Mouse (Mus musculus) midbrain, embryonic 11.5 days (tissue): ENCODE data around the gene Lsamp. TPM values are rescaled to one million over a fixed set of nuclear protein-coding genes. Genes with fewer than 3 reads are reported as not detected.

Source experiments
- ATAC-seq: fragments of 200-750 bp; cut with Nextera tagmentation; 2 replicates; pipeline ENCODE4 v1.8.0; 2017; ENCODE audit warnings: moderate TSS enrichment, moderate library complexity; ENCODE audit not compliant: low FRiP score
- DNase-seq: peaks from one replicate; pipeline ENCODE4 v3.0.0; 2015; ENCODE audit warnings: low spot score; ENCODE audit errors: missing footprints
- H3K27ac ChIP-seq: fragments of 300-500 bp; sonication (generic); 2 replicates; pipeline ENCODE4 v1.5.1; 2014; ENCODE audit warnings: low read depth, low read length
- H3K27me3 ChIP-seq: fragments of 300-500 bp; sonication (generic); 2 replicates; pipeline ENCODE4 v1.6.1; 2014; ENCODE audit warnings: mild to moderate bottlenecking, low read length, moderate library complexity, mixed read lengths; ENCODE audit not compliant: control insufficient read depth, insufficient read depth
- H3K36me3 ChIP-seq: fragments of 300-500 bp; sonication (generic); 2 replicates; pipeline ENCODE4 v1.6.1; 2014; ENCODE audit warnings: mild to moderate bottlenecking, low read length, moderate library complexity, mixed read lengths; ENCODE audit not compliant: control insufficient read depth, insufficient read depth
- H3K4me1 ChIP-seq: fragments of 300-500 bp; sonication (generic); 2 replicates; pipeline ENCODE4 v1.6.1; 2014; ENCODE audit warnings: low read length; ENCODE audit not compliant: control insufficient read depth, insufficient read depth
- H3K4me2 ChIP-seq: fragments of 300-500 bp; sonication (generic); 2 replicates; pipeline ENCODE4 v1.6.1; 2014; ENCODE audit warnings: mild to moderate bottlenecking, moderate library complexity
- H3K4me3 ChIP-seq: fragments of 300-500 bp; sonication (generic); 2 replicates; pipeline ENCODE4 v1.5.1; 2014; ENCODE audit warnings: low read depth, low read length
- H3K9ac ChIP-seq: fragments of 300-500 bp; sonication (generic); 2 replicates; pipeline ENCODE4 v1.6.1; 2014; ENCODE audit warnings: low read length
- H3K9me3 ChIP-seq: fragments of 300-500 bp; sonication (generic); 2 replicates; pipeline ENCODE4 v1.6.1; 2016; ENCODE audit warnings: low read length; ENCODE audit not compliant: control insufficient read depth
- WGBS: fragments of 180-500 bp; shearing (Covaris S2); extraction: QIAGEN DNeasy Blood & Tissue Kit; methylation state at CpG from one replicate; pipeline ENCODE4 v1.1.7; 2014; 5-methylcytosine and 5-hydroxymethylcytosine counted together
- polyA plus RNA-seq: library from polyadenylated mRNA; unstranded; fragments of >200 nt; fragmentation: Nextera tagmentation; extraction: Ambion mirVana; gene quantifications from 2 replicates; pipeline ENCODE4 v1.2.1, GENCODE M21; 2014

Lsamp gene
- polyA plus RNA-seq, 1 experiment from 2014 or later = 13.0 TPM

DNA sequence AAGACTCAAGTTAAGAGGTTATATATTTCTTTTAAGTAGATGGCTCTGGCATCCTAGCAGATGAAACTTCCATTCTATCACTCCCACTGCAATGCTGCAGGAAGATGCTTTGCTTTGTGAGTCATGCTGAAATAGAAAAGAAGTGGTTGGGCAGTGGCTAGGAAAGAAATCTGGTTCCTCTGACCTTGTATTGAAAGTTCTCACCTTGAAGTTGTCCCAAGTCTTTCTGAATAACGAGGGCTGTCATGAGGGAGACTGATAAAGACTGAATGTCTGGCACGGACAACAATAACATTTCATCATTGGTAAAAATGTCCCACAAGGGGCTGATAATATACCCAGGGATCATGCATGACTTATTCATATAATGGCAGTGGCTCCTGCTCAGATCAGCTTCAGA lies 1483.2 kb downstream of the Lsamp start:
- Histone ChIP-seq H3K4me1 (no peaks in the 10 kb centered on the region), H3K36me3 (no peaks in the 10 kb centered on the region), H3K27me3 (no peaks in the 10 kb centered on the region), H3K9ac (no peak overlapping the region), H3K4me2 (no peak overlapping the region), H3K9me3 (no peaks in the 10 kb centered on the region), H3K27ac (no peak overlapping the region), H3K4me3 (no peak overlapping the region)
- no peak for ATAC-seq
- no peak for DNase-seq
- 90% methylated on average over 2 of the region's 2 CpGs for WGBS

DNA sequence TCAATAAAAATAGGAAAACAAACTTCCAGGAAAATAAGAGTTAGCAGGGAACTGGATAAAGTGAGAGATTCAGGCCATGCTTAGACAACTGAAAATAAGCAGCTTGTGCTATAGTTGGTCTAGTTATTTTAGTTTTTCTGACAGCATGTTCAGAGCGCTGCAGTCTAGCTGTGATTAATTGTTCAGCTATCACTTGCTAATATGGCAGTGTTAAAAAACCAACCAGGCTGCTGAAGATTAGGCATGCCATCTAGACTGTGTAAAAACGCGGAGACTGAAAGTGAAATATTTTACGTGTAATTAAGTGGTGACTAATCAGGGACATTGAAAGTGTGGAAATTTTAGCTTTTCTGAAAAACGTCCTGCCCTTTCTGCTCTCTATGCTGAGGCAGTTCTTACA lies 1494.5 kb downstream of the Lsamp start:
- no peak overlapping the region for H3K4me2 ChIP-seq
- no peaks in the 10 kb centered on the region for H3K4me1 ChIP-seq
- ATAC-seq = no peak
- H3K27me3 ChIP-seq = no peaks in the 10 kb centered on the region
- DNase-seq = no peak
- no peak overlapping the region for H3K27ac ChIP-seq
- H3K4me3 ChIP-seq = no peak overlapping the region
- H3K9me3 ChIP-seq = no peaks in the 10 kb centered on the region
- H3K9ac ChIP-seq = no peak overlapping the region
- no peaks in the 10 kb centered on the region for H3K36me3 ChIP-seq
- 90% methylated on average over 5 of the region's 5 CpGs for whole genome bisulfite sequencing

DNA sequence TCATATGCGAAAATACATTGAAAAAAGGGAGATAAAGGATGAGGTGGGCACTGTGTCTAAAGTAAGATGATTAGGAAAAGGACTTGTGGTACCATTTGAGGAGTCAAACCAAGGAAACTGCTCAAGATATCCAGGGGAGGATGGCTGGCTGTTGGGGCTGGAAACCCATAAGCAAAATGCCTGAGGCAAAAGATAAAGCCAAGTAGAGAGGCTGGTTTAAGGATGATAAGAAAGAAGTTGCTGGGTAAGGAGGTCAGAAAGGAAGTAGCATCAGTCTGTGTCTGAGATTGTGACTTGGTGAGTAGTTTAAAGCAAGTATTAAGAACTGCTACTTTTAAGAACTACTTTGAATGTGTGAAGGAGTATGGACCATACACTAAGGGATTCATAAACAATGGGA lies 1497.7 kb downstream of the Lsamp start:
- ATAC-seq = no peak
- Histone ChIP-seq H3K27me3 (no peaks in the 10 kb centered on the region), H3K4me3 (no peak overlapping the region), H3K27ac (no peak overlapping the region), H3K9me3 (no peaks in the 10 kb centered on the region), H3K9ac (no peak overlapping the region), H3K4me1 (no peaks in the 10 kb centered on the region), H3K36me3 (no peaks in the 10 kb centered on the region), H3K4me2 (no peak overlapping the region)
- WGBS = 85% methylated on average over 1 of the region's 1 CpGs
- no peak for DNase-seq

DNA sequence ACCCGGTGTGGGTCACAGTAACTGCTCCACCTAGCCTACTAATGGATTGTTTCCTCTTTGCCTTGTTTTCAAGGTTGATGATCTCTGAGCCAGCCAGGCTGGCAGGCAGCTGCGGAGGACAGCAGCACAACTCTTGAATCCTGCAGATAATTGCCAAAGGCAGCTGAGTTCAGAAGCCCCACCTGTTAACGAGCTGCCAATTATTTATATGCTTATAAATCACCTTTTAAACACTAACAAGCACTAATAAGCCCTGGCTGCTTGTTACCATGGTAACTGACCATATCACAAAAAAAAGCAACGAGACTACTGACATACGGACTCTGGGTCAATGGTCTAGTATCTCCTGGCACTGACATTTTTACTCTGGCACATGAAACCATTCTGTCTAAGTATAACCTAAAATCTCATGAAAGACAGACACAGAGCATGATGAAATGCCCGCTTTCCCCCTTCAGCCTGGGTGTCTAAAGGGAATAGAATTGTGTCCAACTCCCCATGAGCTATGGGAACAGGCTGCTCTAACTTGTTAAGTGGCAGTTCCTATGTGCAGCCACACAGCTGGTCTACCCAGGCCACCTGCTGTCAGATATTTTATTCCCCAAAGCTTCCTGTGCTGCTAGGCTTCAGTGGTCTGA lies 1526.9 kb downstream of the Lsamp start:
- Histone ChIP-seq H3K4me1 (no peaks in the 10 kb centered on the region), H3K9me3 (no peaks in the 10 kb centered on the region), H3K4me2 (no peak overlapping the region), H3K4me3 (no peak overlapping the region), H3K27ac (no peak overlapping the region), H3K36me3 (no peaks in the 10 kb centered on the region), H3K9ac (no peak overlapping the region), H3K27me3 (no peaks in the 10 kb centered on the region)
- DNase-seq = peak; percentile 72
- peak; percentile 42; the same call in 1 of the 2 replicates for ATAC-seq
- WGBS = 74% methylated on average over 6 of the region's 6 CpGs

DNA sequence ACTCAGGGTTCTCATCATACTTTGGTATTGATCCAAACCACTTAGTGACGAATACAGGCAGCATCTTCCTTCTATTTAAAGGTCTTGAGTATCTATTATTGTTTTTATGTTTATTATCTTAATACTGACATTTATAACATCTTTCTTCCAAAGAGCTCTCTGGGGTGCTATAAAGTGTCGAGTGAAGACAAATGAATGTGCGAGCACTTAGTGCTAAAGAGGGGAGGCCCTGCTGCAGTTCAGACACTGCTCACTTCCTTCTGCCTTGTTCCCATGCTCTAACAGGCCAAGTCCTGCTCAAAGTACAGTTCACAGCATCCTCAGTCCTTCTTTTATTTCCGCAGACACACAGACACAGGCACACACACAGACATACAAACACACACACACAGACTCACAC lies 1537.4 kb downstream of the Lsamp start:
- DNase-seq (no peak), ATAC-seq (no peak)
- H3K9me3 ChIP-seq = no peaks in the 10 kb centered on the region
- no peaks in the 10 kb centered on the region for H3K4me1 ChIP-seq
- WGBS = 74% methylated on average over 4 of the region's 4 CpGs
- no peak overlapping the region for H3K27ac ChIP-seq
- H3K27me3 ChIP-seq = no peaks in the 10 kb centered on the region
- no peak overlapping the region for H3K4me3 ChIP-seq
- no peak overlapping the region for H3K9ac ChIP-seq
- H3K36me3 ChIP-seq = no peaks in the 10 kb centered on the region
- no peak overlapping the region for H3K4me2 ChIP-seq

DNA sequence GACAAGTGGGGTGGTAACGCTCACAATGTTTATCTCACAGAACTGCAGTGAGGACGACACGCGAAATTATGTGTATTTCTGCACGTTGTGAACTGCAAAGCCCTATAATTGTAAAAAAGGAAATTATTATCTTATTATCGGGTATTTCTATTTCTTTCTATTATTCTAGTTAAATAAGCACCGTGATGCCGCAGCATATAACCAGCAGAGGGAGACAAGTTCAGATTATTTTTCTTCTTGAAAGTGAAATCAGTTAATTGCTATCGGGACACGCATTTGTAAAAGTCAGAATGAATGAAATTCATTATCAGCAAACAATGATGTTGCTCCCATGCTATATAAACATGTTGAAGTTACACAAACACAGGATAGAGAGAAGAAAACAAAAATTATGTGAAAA lies 1540.1 kb downstream of the Lsamp start:
- DNase-seq (no peak), ATAC-seq (no peak)
- 72% methylated on average over 10 of the region's 10 CpGs for WGBS

DNA sequence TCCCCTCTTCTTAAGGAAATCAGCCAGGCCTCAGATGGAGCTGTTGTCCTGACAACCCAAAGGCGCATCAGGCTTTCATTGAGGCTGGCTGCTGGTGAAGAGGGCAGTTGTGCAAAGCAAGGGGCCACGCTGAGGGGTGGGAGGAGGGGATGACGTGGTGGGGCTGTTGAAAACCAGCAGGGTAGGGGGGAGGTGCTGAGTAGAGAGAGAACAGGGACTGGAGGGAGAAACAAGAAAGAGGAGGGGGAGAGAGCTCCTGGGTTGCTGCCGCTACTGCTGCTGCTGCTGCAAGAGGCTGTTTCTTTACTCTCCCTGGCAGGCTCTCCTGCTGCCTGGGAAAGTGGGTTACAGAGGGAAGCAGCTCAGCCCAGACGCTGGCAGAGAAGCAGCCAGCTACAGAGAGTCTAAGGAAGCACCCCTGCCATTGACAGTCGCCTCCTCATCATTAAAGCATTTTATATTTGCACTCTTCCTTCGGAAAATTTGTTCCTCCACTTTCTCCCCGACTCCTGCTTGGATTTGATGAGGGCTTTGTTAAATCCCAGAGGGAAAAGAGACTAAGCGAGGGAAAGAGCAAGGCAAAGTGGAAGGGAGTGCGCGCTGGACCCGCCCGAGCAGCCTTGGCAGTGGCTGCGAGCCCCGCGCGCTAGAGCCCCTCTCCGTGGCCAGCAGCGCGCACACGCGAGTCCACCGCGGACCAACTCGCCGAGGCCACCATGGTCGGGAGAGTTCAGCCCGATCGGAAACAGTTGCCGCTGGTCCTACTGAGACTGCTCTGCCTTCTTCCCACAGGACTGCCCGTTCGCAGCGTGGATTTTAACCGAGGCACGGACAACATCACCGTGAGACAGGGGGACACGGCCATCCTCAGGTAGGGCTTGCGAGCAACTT lies 1548.7 kb downstream of the Lsamp start:
- WGBS = under 1% methylated on average over 38 of the region's 38 CpGs
- no peaks in the 10 kb centered on the region for H3K9me3 ChIP-seq
- DNase-seq = peak; percentile 97
- no peaks in the 10 kb centered on the region for H3K36me3 ChIP-seq
- ATAC-seq = peak; percentile 99
- H3K9ac ChIP-seq = peak overlapping the region; percentile 71
- H3K4me3 ChIP-seq = peak overlapping the region; percentile 74
- peak overlapping the region; percentile 85 for H3K27ac ChIP-seq
- H3K27me3 ChIP-seq = no peaks in the 10 kb centered on the region
- peaks cover 13% of the 10 kb centered on the region for H3K4me1 ChIP-seq
- peak overlapping the region; percentile 68 for H3K4me2 ChIP-seq

More for the DNA sequence above, 1540.1 kb downstream of the Lsamp start:
- no peaks in the 10 kb centered on the region for H3K36me3 ChIP-seq
- H3K4me1 ChIP-seq = no peaks in the 10 kb centered on the region
- H3K4me2 ChIP-seq = no peak overlapping the region
- H3K27ac ChIP-seq = no peak overlapping the region
- H3K9me3 ChIP-seq = no peaks in the 10 kb centered on the region
- H3K27me3 ChIP-seq = no peaks in the 10 kb centered on the region
- no peak overlapping the region for H3K9ac ChIP-seq
- H3K4me3 ChIP-seq = no peak overlapping the region

DNA sequence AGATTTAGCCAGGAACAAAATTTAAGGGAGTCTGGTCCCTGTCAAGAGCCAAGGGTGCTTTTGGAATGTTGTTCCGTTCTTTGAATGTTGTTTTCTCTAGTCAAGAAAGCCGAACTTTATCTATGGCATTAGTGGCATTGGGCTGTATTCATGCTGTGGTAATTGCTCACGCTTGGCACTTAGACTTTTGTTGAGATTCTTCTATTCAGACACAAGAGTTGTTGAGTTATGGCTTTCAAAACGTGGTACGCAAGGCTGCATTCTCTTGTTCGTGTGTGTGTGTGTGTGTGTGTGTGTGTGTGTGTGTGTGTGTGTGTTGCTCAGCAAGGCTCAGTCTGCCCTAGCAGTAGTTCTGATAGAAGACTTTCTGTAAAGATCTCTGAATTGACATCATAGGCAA lies 1549.5 kb downstream of the Lsamp start:
- Histone ChIP-seq H3K4me2 (peak overlapping the region; percentile 68), H3K27ac (no peak overlapping the region; the same call in 1 of the 2 replicates), H3K27me3 (no peaks in the 10 kb centered on the region), H3K4me3 (peak overlapping the region; percentile 74), H3K4me1 (peaks cover 13% of the 10 kb centered on the region), H3K9ac (peak overlapping the region; percentile 71), H3K36me3 (no peaks in the 10 kb centered on the region), H3K9me3 (no peaks in the 10 kb centered on the region)
- DNase-seq (no peak), ATAC-seq (no peak)
- WGBS = 1% methylated on average over 6 of the region's 6 CpGs

DNA sequence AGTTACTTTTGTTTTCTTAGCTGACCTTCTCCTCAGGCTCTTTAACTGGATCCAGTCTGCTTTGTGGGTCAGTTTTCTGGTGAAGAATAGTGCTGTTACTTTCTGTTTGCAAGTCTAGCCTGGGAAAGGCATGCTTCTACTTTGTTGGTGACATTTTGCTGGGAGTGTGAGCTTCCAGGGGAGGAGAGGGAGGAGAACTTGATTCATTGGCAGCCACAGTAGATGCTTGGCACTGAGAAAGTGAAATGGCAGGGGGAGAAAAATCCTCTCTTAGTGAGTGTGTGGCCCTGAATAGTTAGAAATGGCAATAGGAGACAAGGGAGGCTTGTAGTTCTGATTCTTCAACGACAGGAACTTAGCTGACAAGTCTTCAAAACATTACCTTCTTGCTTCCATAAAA lies 1551.6 kb downstream of the Lsamp start:
- no peak overlapping the region for H3K4me2 ChIP-seq
- H3K27me3 ChIP-seq = no peaks in the 10 kb centered on the region
- no peak overlapping the region for H3K9ac ChIP-seq
- no peak overlapping the region for H3K27ac ChIP-seq
- H3K4me3 ChIP-seq = no peak overlapping the region
- peaks cover 13% of the 10 kb centered on the region for H3K4me1 ChIP-seq
- H3K9me3 ChIP-seq = no peaks in the 10 kb centered on the region
- no peak for DNase-seq
- no peaks in the 10 kb centered on the region for H3K36me3 ChIP-seq
- ATAC-seq = no peak
- WGBS = 87% methylated on average over 1 of the region's 1 CpGs
